Mouse (Mus musculus) ovary, postnatal 14 days (tissue): ENCODE data around the gene Rab14.

ENCODE experiments used
- DNase-seq: peaks from one replicate; pipeline ENCODE4 v3.0.0; 2022; ENCODE audit warnings: low spot score

Gene Rab14

GRCm38 (mm10) chr2:35153844-35154554, 46.9 kb downstream of the Rab14 start:
- no peak for DNase-seq

DNA sequence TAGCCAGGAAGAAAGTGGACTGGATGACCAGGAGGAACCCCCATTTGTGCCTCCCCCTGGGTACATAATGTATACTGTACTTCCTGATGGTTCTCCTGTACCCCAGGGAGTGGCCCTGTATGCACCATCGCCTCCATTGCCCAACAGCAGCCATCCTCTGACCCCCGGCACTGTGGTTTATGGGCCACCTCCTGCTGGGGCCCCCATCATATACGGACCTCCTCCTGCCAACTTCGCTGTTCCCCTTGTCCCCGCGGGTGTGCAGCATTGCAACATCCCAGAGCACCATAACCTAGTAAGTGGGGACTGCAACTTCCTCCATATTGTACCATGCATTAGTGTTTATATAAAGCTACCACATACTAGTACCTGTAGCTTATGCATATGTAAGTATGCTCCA, 47.7 kb downstream of the Rab14 start:
- no peak for DNase-seq

DNA sequence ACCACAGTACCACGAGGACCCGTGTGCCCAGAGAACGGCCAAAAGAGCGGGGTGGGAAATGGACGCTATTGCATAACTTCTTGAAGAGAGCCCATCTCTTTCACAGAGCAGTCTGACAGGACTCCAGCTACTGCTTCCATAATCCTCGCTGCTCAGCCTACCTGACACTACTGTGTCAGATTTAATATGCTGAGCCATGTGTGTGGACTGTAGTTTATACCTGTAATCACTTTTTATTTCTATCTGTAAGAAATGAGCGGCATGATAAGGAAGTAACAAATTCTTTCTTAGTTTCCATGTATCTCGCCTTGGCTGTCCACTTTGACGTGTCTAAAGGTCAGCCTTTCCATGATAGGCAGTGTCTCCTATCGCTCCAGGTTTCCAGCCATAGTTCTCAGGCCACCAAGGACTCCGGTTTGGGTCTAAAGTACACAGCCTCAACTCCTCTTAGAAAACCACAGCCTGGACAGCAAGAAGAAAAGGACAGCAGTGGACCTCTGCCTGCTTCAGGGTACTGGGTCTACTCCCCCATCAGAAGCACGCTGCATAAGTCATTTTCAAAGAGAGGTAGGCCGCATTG, 49.5 kb downstream of the Rab14 start:
- no peak for DNase-seq

DNA sequence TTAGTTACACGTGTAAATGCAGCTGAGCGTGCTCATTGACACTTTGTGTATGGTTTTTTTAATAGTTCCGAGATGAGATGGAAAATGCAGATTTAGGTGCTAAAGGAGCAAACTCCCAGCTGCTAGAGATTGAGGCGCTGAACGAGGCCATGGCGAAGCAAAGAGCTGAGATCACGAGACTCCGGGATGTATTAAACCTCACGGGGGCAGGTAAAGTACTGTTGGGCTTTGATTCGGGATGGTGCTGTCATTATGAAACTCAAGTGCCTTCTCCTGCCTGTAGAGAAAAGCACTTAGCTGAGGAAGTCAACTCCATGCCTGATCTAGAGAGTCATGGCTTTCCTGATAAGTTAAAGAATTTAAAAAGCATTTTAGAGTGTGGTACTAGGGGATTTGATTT, 52.1 kb downstream of the Rab14 start:
- DNase-seq = no peak

GRCm38 (mm10) chr2:35141673-35142072, 59.2 kb downstream of the Rab14 start:
- DNase-seq = no peak

DNA sequence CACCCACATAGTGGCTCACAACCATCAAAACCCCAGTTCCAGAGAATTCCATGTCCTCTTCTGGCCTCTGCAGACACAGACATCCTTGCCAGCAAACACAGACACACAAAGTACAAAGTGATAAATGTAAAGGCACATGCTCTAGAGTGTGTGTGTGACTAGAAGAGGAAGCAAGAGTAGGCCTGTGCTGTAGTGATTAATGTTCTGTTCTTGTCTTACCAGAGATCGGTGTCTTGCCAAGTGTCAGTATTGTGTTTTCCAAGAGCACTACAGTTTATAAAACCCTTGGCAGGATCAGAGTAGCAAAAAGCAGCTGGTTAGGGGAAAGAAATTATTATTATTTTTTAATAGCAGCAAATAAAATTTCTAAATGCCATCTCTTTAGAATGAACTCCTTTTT, 62.3 kb downstream of the Rab14 start:
- no peak for DNase-seq

GRCm38 (mm10) chr2:35133891-35134290, 67.0 kb downstream of the Rab14 start:
- DNase-seq = no peak

DNA sequence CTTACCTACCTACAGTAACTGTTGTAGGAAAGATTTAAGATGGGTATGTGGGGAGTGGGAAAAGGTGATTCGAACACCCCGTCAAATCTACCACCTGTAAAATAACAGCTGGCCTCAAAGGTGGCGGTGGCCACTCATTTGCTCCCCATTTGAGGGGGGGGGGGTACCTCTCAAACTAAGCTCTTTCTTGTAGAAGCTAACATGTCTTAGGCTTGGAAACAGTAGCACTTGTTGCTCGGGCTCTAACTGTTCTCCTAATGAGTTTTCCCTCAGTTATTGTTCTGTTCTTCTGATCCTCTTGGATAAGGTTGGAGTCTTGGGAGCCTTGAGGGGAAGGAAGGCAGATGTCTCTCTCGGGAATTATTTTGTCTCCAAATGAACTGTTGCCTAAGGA, 68.3 kb downstream of the Rab14 start:
- no peak for DNase-seq

DNA sequence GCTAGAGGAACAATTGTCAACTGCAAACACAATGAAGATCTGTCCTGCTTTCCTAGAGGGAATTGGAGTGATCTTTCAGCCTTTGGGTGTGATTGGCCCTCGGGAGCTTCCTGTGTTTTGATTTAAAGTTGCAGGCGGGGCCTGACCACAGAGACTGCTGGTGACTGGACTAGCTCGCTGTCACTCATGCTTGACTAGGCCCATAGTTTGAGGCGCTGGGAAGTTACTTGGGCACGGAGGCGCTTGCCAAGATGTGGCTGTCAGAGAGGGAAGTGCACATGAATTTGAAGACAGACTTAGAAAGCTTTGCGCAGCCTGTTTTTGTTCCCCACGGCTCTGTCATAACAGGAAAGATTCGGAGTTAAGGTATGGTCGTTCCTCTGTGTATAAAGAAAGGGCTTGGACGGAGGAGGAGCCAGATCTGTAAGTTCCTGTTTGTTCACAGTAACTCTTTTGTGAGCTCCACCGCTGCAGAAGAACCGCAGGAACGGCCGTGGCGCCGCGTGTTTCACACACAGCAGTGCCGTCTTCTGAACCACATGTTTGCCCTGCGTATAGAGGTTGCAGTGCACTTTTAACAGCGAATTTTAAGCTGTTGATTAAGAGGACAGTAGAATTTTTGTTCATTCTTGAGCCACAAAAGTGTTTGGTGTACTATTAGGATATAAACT, 68.8 kb downstream of the Rab14 start:
- peak; percentile 95 for DNase-seq

DNA sequence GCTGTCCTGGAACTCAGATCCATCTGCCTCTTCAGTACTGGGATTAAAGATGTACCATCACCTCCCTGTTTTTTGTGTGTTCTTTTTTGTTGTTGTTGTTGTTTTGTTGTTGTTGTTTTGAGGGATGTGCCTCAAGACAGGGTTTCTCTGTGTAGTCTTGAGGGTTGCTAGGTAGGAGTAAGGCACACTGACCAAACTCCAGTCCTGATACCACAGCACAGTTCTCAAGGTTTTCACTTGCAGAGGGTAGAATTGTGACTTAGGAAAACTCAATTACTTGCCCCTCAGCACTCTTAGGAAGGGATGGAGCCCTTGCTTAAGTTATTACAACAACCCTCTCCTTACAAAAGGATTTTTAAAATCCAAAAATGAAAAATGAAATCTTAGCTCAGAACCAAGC, 69.4 kb downstream of the Rab14 start:
- no peak for DNase-seq
